Mouse (Mus musculus): ENCODE results near the gene 4632433K11Rik. TPM values are rescaled to one million over a fixed set of nuclear protein-coding genes. Genes with fewer than 3 reads are reported as not detected.

Gene 4632433K11Rik
- total and polyA plus RNA-seq, 3 experiments: not detected

GRCm38 (mm10) chr7:5030554-5031275 is 3.2 kb upstream of the 4632433K11Rik start:
- Histone ChIP-seq H3K36me3 (ENCODE audit: control insufficient read depth in 1 of 2, insufficient read depth in 2 of 2, low read length in 2 of 2) (peaks cover 0 to 2% of the 10 kb centered on the region in 2 experiments; a peak in 1 of 4 replicates), H3K9me3 (replicated peaks; ENCODE audit: insufficient read depth, low read length) (no peaks in the 10 kb centered on the region), H3K79me2 (ENCODE audit: control insufficient read depth, insufficient read depth, low read length, poor library complexity) (no peaks in the 10 kb centered on the region; the same call in 1 of the 2 replicates), H3K4me1 (ENCODE audit: control insufficient read depth in 1 of 2, insufficient read depth in 2 of 2, low read length in 2 of 2) (no peaks in the 10 kb centered on the region), H3K27me3 (ENCODE audit: control insufficient read depth in 1 of 2, insufficient read depth in 2 of 2, low read length in 2 of 2) (no peaks in the 10 kb centered on the region), H3K27ac (ENCODE audit: control insufficient read depth, low read depth, low read length) (no peak overlapping the region), H3K4me3 (ENCODE audit: control insufficient read depth in 1 of 2, insufficient read depth in 1 of 2, low read depth in 2 of 2, low read length in 2 of 2) (no peak overlapping the region), H3K9ac (ENCODE audit: control insufficient read depth, low read depth, low read length, poor library complexity, severe bottlenecking) (no peak overlapping the region)
- DNase-seq (ENCODE audit: low read depth, low spot score): no peak
- TF ChIP-seq MAFK (IDR thresholded peaks at IDR 0.05; ENCODE audit: borderline replicate concordance, low read depth, low read length) (no peak), ZKSCAN1 (IDR thresholded peaks at IDR 0.05; ENCODE audit: low read depth, low read length) (no peak)

- no peaks in the 10 kb centered on the region; the same call in 1 of the 2 replicates for H3K79me2 ChIP-seq (ENCODE audit: control insufficient read depth, insufficient read depth, low read length, poor library complexity)
- no peaks in the 10 kb centered on the region for H3K9me3 ChIP-seq (replicated peaks; ENCODE audit: insufficient read depth, low read length)
- no peak for TF ChIP-seq CTCF (IDR thresholded peaks at IDR 0.05 in 2 of 3, conservative IDR thresholded peaks at IDR 0.05 in 1 of 3; ENCODE audit: control insufficient read depth in 1 of 3, insufficient read depth in 1 of 3, low read depth in 2 of 3, low read length in 3 of 3, poor library complexity in 1 of 3, severe bottlenecking in 1 of 3)
- no peak for TF ChIP-seq EP300 (IDR thresholded peaks at IDR 0.05; ENCODE audit: low read depth in 1 of 2, low read length in 2 of 2)
- TF ChIP-seq ZKSCAN1 (IDR thresholded peaks at IDR 0.05; ENCODE audit: low read depth, low read length): no peak
- no peak for TF ChIP-seq E2F4 (IDR thresholded peaks at IDR 0.05; ENCODE audit: borderline replicate concordance, low read depth, low read length)
- no peak for TF ChIP-seq SIN3A (IDR thresholded peaks at IDR 0.05; ENCODE audit: low read length)
- H3K9ac ChIP-seq (ENCODE audit: control insufficient read depth, low read depth, low read length, poor library complexity, severe bottlenecking): no peak overlapping the region
- H3K27ac ChIP-seq (ENCODE audit: control insufficient read depth, low read depth, low read length): no peak overlapping the region
- H3K4me3 ChIP-seq (ENCODE audit: control insufficient read depth in 1 of 2, insufficient read depth in 1 of 2, low read depth in 2 of 2, low read length in 2 of 2): no peak overlapping the region
- H3K4me1 ChIP-seq (ENCODE audit: control insufficient read depth in 1 of 2, insufficient read depth in 2 of 2, low read length in 2 of 2): no peaks in the 10 kb centered on the region
- no peaks in the 10 kb centered on the region for H3K27me3 ChIP-seq (ENCODE audit: control insufficient read depth in 1 of 2, insufficient read depth in 2 of 2, low read length in 2 of 2)
- H3K36me3 ChIP-seq (ENCODE audit: control insufficient read depth in 1 of 2, insufficient read depth in 2 of 2, low read length in 2 of 2): peaks cover 0 to 2% of the 10 kb centered on the region in 2 experiments; a peak in 1 of 4 replicates
- DNase-seq (ENCODE audit: low read depth, low spot score): no peak
These were observed 2.4 kb upstream of the 4632433K11Rik start for GRCm38 (mm10) chr7:5031496-5031895.

- no peak for DNase-seq (ENCODE audit: low read depth, low spot score)
- H3K4me3 ChIP-seq (ENCODE audit: control insufficient read depth in 1 of 2, insufficient read depth in 1 of 2, low read depth in 2 of 2, low read length in 2 of 2): no peak overlapping the region
- no peaks in the 10 kb centered on the region for H3K9me3 ChIP-seq (replicated peaks; ENCODE audit: insufficient read depth, low read length)
- H3K9ac ChIP-seq (ENCODE audit: control insufficient read depth, low read depth, low read length, poor library complexity, severe bottlenecking): no peak overlapping the region
- H3K4me1 ChIP-seq (ENCODE audit: control insufficient read depth in 1 of 2, insufficient read depth in 2 of 2, low read length in 2 of 2): peaks cover 0 to 5% of the 10 kb centered on the region in 2 experiments; a peak in 2 of 4 replicates
- TF ChIP-seq UBTF (IDR thresholded peaks at IDR 0.05; ENCODE audit: borderline replicate concordance, insufficient read depth, low read depth, low read length) (no peak), RCOR1 (IDR thresholded peaks at IDR 0.05; ENCODE audit: low read depth, low read length) (no peak), MYC (IDR thresholded peaks at IDR 0.05; ENCODE audit: low read depth, low read length) (no peak), TCF12 (IDR thresholded peaks at IDR 0.05; ENCODE audit: low read depth, low read length) (no peak), EP300 (IDR thresholded peaks at IDR 0.05; ENCODE audit: low read depth in 1 of 2, low read length in 2 of 2) (no peak), MXI1 (IDR thresholded peaks at IDR 0.05; ENCODE audit: low read depth, low read length) (no peak), ZC3H11A (IDR thresholded peaks at IDR 0.05; ENCODE audit: low read depth, low read length) (no peak), GABPA (IDR thresholded peaks at IDR 0.05; ENCODE audit: low read depth, low read length) (no peak), SMC3 (IDR thresholded peaks at IDR 0.05; ENCODE audit: low read depth, low read length) (no peak), MEF2A (IDR thresholded peaks at IDR 0.05; ENCODE audit: extremely low read depth, insufficient replicate concordance, low read depth, low read length, poor library complexity, severe bottlenecking) (no peak), NELFE (IDR thresholded peaks at IDR 0.05; ENCODE audit: low read depth, low read length) (no peak), CTCF (IDR thresholded peaks at IDR 0.05 in 2 of 3, conservative IDR thresholded peaks at IDR 0.05 in 1 of 3; ENCODE audit: control insufficient read depth in 1 of 3, insufficient read depth in 1 of 3, low read depth in 2 of 3, low read length in 3 of 3, poor library complexity in 1 of 3, severe bottlenecking in 1 of 3) (no peak), CHD2 (IDR thresholded peaks at IDR 0.05; ENCODE audit: low read length) (no peak), USF1 (IDR thresholded peaks at IDR 0.05; ENCODE audit: low read depth, low read length) (no peak), ETS1 (IDR thresholded peaks at IDR 0.05; ENCODE audit: low read depth, low read length) (no peak), E2F4 (IDR thresholded peaks at IDR 0.05; ENCODE audit: borderline replicate concordance, low read depth, low read length) (no peak)
- no peaks in the 10 kb centered on the region; a peak in 3 of 4 replicates for H3K36me3 ChIP-seq (ENCODE audit: control insufficient read depth in 1 of 2, insufficient read depth in 2 of 2, low read length in 2 of 2)
- H3K79me2 ChIP-seq (ENCODE audit: control insufficient read depth, insufficient read depth, low read length, poor library complexity): no peaks in the 10 kb centered on the region; the same call in none of the 2 replicates
- no peaks in the 10 kb centered on the region for H3K27me3 ChIP-seq (ENCODE audit: control insufficient read depth in 1 of 2, insufficient read depth in 2 of 2, low read length in 2 of 2)
- H3K27ac ChIP-seq (ENCODE audit: control insufficient read depth, low read depth, low read length): no peak overlapping the region
These were observed 1.7 kb downstream of the 4632433K11Rik start for GRCm38 (mm10) chr7:5035628-5036027.
